Mouse (Mus musculus) adrenal gland, adult (tissue): Measurements from ENCODE around the gene Rhox6.
A peak's percentile ranks its signal among the peaks of the same experiment; 100 is the strongest.
"Not testable (repeated sequence)": the region's sequence is repeated elsewhere in the genome, so short reads cannot be mapped to it uniquely, and the experiment has no call there.

Experiments used
- DNase-seq, 2 experiments: peaks; one replicate each; pipeline ENCODE4 v3.0.0; 2022 to 2023; ENCODE audit warnings: low spot score in 1 of 2; ENCODE audit not compliant: inconsistent age in 2 of 2

The Rhox6 gene

DNA sequence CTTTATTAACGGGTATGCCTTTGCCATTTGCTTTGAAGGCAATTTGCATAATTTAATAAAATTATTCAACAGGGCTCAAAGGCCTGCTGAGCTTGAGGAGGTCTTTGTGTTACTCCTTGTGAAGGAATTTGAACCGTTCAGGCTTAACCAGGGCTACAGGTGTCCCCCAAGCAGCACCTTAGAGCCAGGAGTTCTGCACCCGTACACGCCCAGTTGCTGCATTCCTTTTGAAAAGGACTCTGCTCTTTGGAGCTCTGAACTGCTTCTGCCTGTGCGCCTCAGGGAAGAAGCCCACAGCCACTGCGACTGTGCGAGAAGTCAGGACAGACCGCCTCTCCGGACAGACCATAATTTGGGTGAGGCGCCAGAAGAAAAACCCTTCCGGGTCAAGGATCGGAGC, at the start of gene Rhox6:
TSS of gene Rhox6 (plus strand) at position 301 of the 400 bp plus-strand sequence.
- DNase-seq, result not testable (repeated sequence)

GRCm38 (mm10) chrX:37807286-37808080, 19.2 kb upstream of the Rhox6 start:
- DNase-seq, result no peak

DNA sequence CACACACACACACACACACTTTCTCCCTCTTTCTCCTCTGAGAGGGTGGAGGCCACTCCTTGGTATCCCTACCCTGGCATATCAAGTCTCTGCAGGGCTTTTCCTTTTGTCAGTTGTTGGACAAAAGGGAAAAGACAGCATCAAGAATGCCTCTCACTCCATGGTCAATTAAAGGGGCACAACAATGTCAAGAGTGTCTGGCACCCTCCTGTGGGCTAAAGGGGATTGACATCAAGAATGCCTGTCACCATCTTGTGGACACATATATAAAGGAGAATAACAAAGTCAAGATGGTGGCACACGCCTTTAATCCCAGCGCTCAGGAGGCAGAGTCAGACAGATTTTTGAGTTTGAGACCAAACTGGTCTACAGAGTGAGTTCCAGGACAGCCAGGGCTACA, 17.3 kb upstream of the Rhox6 start:
- DNase-seq, result no peak

GRCm38 (mm10) chrX:37811179-37811578, 15.5 kb upstream of the Rhox6 start:
- peak; percentile 5 to 61 for DNase-seq

DNA sequence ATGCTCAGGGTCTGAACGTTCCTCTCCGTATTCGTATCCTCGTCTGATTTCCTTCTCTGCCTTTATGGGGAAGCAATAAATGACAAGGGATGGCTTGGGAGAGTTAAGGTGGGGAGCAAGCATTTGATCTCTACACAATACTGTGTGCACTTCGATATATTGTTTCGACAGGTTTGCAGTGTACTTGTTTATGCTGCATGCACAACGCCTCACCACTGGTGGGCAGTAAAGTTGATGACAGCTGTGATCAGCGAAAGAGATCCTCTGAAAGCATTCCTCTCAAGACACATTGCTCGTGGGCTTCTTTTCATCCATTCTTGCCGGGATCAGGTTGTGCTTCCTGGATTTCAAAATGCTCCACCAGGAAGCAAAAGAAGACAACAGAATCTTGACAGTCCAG, 11.0 kb upstream of the Rhox6 start:
- DNase-seq, result no peak

DNA sequence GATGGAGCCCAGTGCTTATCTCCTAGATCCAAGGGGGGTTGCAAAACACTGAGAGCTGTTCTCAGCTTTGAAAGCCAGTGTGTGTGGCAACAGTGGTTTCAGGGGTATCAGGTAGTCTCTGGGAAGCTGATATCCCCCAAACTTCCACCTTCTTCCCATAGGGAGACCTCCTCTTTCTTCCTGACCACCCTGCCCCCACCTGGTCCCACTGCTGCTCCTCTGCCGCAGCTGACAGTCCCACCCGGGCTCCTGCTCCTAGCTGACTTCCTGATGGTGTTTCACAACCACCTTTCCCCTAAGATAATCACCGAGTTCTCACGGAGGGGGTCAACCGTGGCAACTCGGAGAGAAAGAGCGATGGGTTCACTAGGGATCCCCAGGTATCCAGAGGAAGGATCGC, 4.7 kb downstream of the Rhox6 start, which contains the start of gene Rhox7a:
TSS of gene Rhox7a (plus strand) at position 301 of the 400 bp plus-strand sequence.
- DNase-seq, result not testable (repeated sequence)

DNA sequence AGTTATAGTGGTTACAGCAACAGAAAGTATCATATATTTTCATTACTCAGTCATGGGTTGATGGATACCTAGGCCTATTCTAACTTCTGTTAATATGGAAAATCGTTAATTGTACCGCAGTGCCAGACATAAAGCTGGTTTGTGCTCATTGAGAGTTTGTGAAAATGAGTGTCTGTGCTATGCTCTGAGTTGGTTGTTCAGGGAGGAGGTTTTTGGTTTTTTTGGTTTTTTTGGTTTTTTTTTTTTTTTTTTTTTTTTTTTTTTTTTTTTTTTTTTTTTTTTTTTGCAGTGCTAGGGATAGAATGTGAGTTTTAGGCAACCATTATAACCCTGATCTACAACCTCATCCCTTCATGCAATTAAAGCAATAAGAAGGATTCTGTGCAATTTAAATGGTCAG, 44.9 kb downstream of the Rhox6 start:
- no peak for DNase-seq

GRCm38 (mm10) chrX:37878844-37879243, 52.1 kb downstream of the Rhox6 start, which contains the start of gene Rhox8:
TSS of gene Rhox8 (minus strand) at chrX:37878944.
- DNase-seq, result peak in 1 of 2 experiments; percentile 3
